Mouse (Mus musculus): ENCODE results near the gene Mrln. TPM values are rescaled to one million over a fixed set of nuclear protein-coding genes. Genes with fewer than 3 reads are reported as not detected.
A peak's percentile ranks its signal among the peaks of the same experiment; 100 is the strongest.

Mrln gene
- polyA plus RNA-seq (2015; fragmentation: Nextera tagmentation; extraction: Ambion mirVana): 0.77 and 2.3 TPM in 2 replicates

GRCm38 (mm10) chr10:70204505-70205399 is at the start of gene Mrln:
TSS of gene Mrln (plus strand) at chr10:70204664.
- Histone ChIP-seq H3K36me3 (no peaks in the 10 kb centered on the region), H3K27ac (peak within 1 kb of the TSS; percentile 66), H3K4me2 (peak within 1 kb of the TSS; percentile 34), H3K9ac (no peak within 1 kb of the TSS), H3K4me1 (peaks cover 6% of the 10 kb centered on the region), H3K27me3 (replicated peaks) (no peaks in the 10 kb centered on the region), H3K9me3 (no peaks in the 10 kb centered on the region), H3K4me3 (replicated peaks) (0 out of 2 replicates have a peak within 1 kb of the TSS, but pooled peaks have one; percentile 5)
- peak; percentile 70; the same call in 1 of the 2 replicates for ATAC-seq (ENCODE audit: insufficient read depth, low FRiP score, low read depth)
- WGBS: 24% methylated on average over 17 of the region's 17 CpGs

- WGBS: 80% methylated on average over 3 of the region's 3 CpGs
These were observed 47.9 kb upstream of the Mrln start for GRCm38 (mm10) chr10:70156431-70157165.

DNA sequence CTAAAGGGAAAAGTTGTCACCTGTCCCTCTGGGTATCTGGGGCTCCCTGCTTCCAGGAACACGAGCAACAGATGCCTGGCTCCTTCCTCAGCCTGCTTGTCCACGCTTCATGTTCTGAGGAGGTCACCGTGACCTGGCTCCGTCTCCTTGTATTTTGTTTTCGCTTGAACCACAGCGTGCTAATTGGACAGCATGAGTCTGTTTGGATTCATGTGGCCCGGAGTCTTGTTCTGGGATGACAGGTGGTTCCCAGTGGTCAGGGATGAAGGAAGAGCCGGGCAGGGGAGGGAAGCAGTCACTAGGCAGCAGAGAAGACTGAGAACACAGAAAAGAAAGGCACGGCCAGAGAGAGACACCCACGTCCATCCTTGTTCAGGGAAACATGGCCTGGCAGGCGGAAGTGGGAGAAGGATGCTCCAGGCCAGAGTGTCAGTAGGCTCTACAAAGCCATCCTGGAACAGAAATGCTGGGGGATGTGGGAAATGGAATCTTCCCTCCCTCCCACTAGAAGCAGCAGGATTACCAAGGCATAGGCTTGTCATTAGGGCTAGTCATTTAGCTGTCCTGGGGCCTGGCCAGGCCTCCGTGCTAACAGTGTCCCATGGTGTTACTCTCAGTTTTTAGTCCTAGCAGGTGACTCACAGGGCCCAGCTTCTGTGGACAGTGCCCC is 44.7 kb upstream of the Mrln start:
- Histone ChIP-seq H3K9ac (no peak overlapping the region), H3K4me1 (no peaks in the 10 kb centered on the region; the same call in 1 of the 2 replicates), H3K36me3 (peaks cover 24% of the 10 kb centered on the region), H3K9me3 (no peaks in the 10 kb centered on the region), H3K4me3 (replicated peaks) (no peak overlapping the region), H3K27me3 (replicated peaks) (no peaks in the 10 kb centered on the region), H3K4me2 (no peak overlapping the region), H3K27ac (no peak overlapping the region)
- WGBS: 79% methylated on average over 12 of the region's 12 CpGs
- ATAC-seq (ENCODE audit: insufficient read depth, low FRiP score, low read depth): no peak

More at GRCm38 (mm10) chr10:70156431-70157165, 47.9 kb upstream of the Mrln start:
- Histone ChIP-seq H3K4me1 (no peaks in the 10 kb centered on the region), H3K9ac (no peak overlapping the region), H3K4me3 (replicated peaks) (no peak overlapping the region), H3K27me3 (replicated peaks) (no peaks in the 10 kb centered on the region), H3K4me2 (no peak overlapping the region), H3K9me3 (no peaks in the 10 kb centered on the region), H3K36me3 (peaks cover 24% of the 10 kb centered on the region), H3K27ac (no peak overlapping the region)
- ATAC-seq (ENCODE audit: insufficient read depth, low FRiP score, low read depth): no peak

- Histone ChIP-seq H3K4me1 (no peaks in the 10 kb centered on the region; the same call in 1 of the 2 replicates), H3K9ac (no peak overlapping the region), H3K27me3 (replicated peaks) (no peaks in the 10 kb centered on the region), H3K27ac (no peak overlapping the region), H3K9me3 (no peaks in the 10 kb centered on the region), H3K4me3 (replicated peaks) (no peak overlapping the region), H3K4me2 (no peak overlapping the region), H3K36me3 (peaks cover 15% of the 10 kb centered on the region)
- ATAC-seq (ENCODE audit: insufficient read depth, low FRiP score, low read depth): no peak
- WGBS: 90% methylated on average over 12 of the region's 12 CpGs
These were observed 43.7 kb upstream of the Mrln start for GRCm38 (mm10) chr10:70160811-70161210.

GRCm38 (mm10) chr10:70161504-70161903 is 43.0 kb upstream of the Mrln start:
- WGBS: 90% methylated on average over 14 of the region's 14 CpGs
- ATAC-seq (ENCODE audit: insufficient read depth, low FRiP score, low read depth): no peak
- Histone ChIP-seq H3K27me3 (replicated peaks) (no peaks in the 10 kb centered on the region), H3K4me2 (no peak overlapping the region), H3K27ac (no peak overlapping the region), H3K36me3 (peaks cover 8% of the 10 kb centered on the region), H3K4me3 (replicated peaks) (no peak overlapping the region), H3K4me1 (no peaks in the 10 kb centered on the region; the same call in 1 of the 2 replicates), H3K9me3 (no peaks in the 10 kb centered on the region), H3K9ac (no peak overlapping the region)

DNA sequence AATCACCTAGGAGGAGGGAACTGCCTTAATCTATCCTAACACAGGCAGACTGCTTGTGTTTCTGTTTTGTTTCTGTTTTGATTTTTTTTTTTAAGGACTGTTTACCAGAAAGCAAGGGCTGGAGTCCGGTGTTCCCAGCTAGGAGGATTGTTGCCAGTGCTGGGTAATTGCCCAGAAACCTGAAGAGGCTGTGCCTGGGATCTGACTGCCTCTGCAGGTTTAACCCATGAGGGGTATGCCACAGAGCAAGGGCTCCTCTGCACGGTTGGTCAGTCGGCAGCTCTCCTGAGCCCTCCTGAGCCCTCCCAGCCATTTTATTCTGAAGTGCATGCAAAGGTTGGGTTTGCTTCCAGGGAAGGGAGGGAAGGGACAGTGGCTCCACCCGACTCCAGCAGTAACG is 40.8 kb upstream of the Mrln start:
- no peak overlapping the region for H3K4me3 ChIP-seq (replicated peaks)
- no peak overlapping the region for H3K27ac ChIP-seq
- H3K36me3 ChIP-seq: no peaks in the 10 kb centered on the region
- no peak overlapping the region for H3K4me2 ChIP-seq
- 61% methylated on average over 5 of the region's 5 CpGs for WGBS
- no peak overlapping the region for H3K9ac ChIP-seq
- no peaks in the 10 kb centered on the region for H3K9me3 ChIP-seq
- H3K4me1 ChIP-seq: no peaks in the 10 kb centered on the region; the same call in 1 of the 2 replicates
- ATAC-seq (ENCODE audit: insufficient read depth, low FRiP score, low read depth): no peak
- no peaks in the 10 kb centered on the region for H3K27me3 ChIP-seq (replicated peaks)

DNA sequence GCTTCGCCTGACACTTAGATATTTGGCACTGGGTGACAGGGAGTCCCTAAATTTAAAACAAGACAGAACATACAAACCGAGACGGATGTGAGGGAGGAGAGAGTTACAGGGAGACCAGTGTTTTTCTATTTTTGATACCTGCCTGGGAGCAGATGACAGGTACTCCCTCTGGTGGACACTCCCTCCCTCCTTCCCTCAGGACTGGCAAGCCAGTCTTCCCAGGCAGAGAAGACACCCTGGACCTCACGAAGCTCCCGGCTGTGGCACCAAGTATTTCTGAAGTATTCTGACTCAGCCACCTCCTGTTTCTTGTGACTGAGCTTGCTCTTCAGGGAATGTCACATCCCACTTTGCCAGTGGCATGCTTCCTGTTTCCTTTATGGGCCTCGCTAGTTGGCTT is 38.6 kb upstream of the Mrln start:
- 75% methylated on average over 6 of the region's 6 CpGs for whole genome bisulfite sequencing
- no peak for ATAC-seq (ENCODE audit: insufficient read depth, low FRiP score, low read depth)
- no peak overlapping the region for H3K27ac ChIP-seq
- H3K36me3 ChIP-seq: 0 out of 2 replicates have a peak, but pooled peaks cover 8% of the 10 kb centered on the region
- H3K9me3 ChIP-seq: no peaks in the 10 kb centered on the region
- no peaks in the 10 kb centered on the region for H3K27me3 ChIP-seq (replicated peaks)
- no peaks in the 10 kb centered on the region; the same call in 1 of the 2 replicates for H3K4me1 ChIP-seq
- H3K9ac ChIP-seq: no peak overlapping the region
- no peak overlapping the region for H3K4me2 ChIP-seq
- H3K4me3 ChIP-seq (replicated peaks): no peak overlapping the region

DNA sequence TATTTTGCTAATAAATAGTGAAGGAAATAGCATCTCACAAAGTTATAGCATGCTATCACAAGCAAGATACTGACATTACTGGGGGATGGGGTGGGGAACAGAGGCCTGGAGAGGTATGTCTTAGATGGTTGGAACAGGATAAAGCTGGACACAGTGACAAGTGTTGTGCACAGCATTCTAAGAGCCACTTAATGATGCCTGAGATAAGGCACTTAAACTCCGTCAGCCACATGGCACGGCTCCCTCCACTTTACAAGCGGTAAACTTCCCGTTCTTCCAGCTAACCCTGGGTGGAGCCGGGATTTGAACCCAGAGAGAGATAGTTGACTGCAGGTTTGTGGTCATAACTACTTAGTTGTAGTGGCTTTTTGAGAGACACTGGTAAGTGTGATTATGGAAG is 38.0 kb upstream of the Mrln start:
- no peak for ATAC-seq (ENCODE audit: insufficient read depth, low FRiP score, low read depth)
- Histone ChIP-seq H3K9me3 (no peaks in the 10 kb centered on the region), H3K27me3 (replicated peaks) (no peaks in the 10 kb centered on the region), H3K27ac (no peak overlapping the region), H3K4me3 (replicated peaks) (no peak overlapping the region), H3K36me3 (0 out of 2 replicates have a peak, but pooled peaks cover 11% of the 10 kb centered on the region), H3K4me1 (no peaks in the 10 kb centered on the region; the same call in 1 of the 2 replicates), H3K4me2 (no peak overlapping the region), H3K9ac (no peak overlapping the region)
- WGBS: 87% methylated on average over 5 of the region's 5 CpGs

DNA sequence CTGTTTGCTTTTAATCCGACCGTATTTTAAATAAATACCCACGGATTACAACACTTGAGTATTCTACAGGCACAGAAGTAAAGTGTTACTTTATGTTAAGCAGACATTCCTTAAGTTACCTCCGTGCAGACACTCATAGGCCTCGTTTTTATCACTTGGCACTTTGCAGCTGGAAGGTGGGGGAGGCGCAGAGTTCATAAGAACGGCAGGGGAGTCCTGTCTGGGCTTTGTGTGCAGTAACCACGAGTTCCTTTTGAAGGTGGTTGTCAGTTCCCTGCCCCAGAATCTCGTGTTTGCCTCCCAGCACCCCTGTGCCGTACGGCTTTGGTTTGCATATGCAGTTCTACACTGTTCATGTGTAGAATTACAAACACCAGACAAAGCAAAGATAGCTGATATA is 36.8 kb upstream of the Mrln start:
- 49% methylated on average over 11 of the region's 11 CpGs for WGBS
- ATAC-seq (ENCODE audit: insufficient read depth, low FRiP score, low read depth): no peak
- Histone ChIP-seq H3K27ac (no peak overlapping the region), H3K9ac (no peak overlapping the region), H3K4me3 (replicated peaks) (no peak overlapping the region), H3K9me3 (no peaks in the 10 kb centered on the region), H3K4me2 (no peak overlapping the region), H3K4me1 (no peaks in the 10 kb centered on the region; the same call in 1 of the 2 replicates), H3K36me3 (0 out of 2 replicates have a peak, but pooled peaks cover 11% of the 10 kb centered on the region), H3K27me3 (replicated peaks) (no peaks in the 10 kb centered on the region)

GRCm38 (mm10) chr10:70168396-70168795 is 36.1 kb upstream of the Mrln start:
- H3K4me3 ChIP-seq (replicated peaks): no peak overlapping the region
- H3K4me2 ChIP-seq: no peak overlapping the region
- no peak overlapping the region for H3K27ac ChIP-seq
- H3K4me1 ChIP-seq: no peaks in the 10 kb centered on the region; the same call in 1 of the 2 replicates
- 0 out of 2 replicates have a peak, but pooled peaks cover 11% of the 10 kb centered on the region for H3K36me3 ChIP-seq
- no peak for ATAC-seq (ENCODE audit: insufficient read depth, low FRiP score, low read depth)
- 39% methylated on average over 13 of the region's 13 CpGs for WGBS
- H3K9ac ChIP-seq: no peak overlapping the region
- no peaks in the 10 kb centered on the region for H3K9me3 ChIP-seq
- no peaks in the 10 kb centered on the region for H3K27me3 ChIP-seq (replicated peaks)

DNA sequence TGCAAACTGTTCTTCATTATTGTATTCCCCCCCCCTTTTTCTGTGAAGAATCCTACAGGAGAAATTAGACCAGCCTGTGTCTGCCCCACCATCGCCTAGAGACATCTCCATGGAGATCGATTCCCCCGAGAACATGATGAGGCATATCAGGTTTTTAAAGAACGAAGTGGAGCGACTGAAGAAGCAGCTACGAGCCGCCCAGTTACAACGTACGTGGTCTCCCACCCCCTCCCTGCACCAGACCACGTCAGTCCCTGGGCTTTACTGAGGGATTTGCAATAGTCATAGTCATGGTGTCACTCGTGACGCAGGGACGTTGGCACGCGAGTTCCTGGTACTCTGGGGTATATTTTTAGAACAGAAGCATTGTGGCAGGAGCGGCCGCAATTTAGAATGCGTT is 35.4 kb upstream of the Mrln start:
- Histone ChIP-seq H3K9me3 (no peaks in the 10 kb centered on the region), H3K4me3 (replicated peaks) (no peak overlapping the region), H3K9ac (no peak overlapping the region), H3K27me3 (replicated peaks) (no peaks in the 10 kb centered on the region), H3K4me2 (no peak overlapping the region), H3K27ac (no peak overlapping the region), H3K4me1 (no peaks in the 10 kb centered on the region), H3K36me3 (0 out of 2 replicates have a peak, but pooled peaks cover 11% of the 10 kb centered on the region)
- ATAC-seq (ENCODE audit: insufficient read depth, low FRiP score, low read depth): no peak
- 84% methylated on average over 18 of the region's 18 CpGs for WGBS
